Mouse (Mus musculus) adrenal gland, postnatal 36 days (tissue): ENCODE measurements at regions not wholly inside any gene's neighbourhood (a gene's known extent, or its start where the extent isn't known, plus 50 kb on each side); places are given as distances from the start of the nearest gene placed in this dataset.
A peak's percentile ranks its signal among the peaks of the same experiment; 100 is the strongest.

Experiments
- DNase-seq, 2 experiments: peaks; one replicate each; pipeline ENCODE4 v3.0.0; 2021; ENCODE audit warnings: mixed read lengths in 1 of 2

DNA sequence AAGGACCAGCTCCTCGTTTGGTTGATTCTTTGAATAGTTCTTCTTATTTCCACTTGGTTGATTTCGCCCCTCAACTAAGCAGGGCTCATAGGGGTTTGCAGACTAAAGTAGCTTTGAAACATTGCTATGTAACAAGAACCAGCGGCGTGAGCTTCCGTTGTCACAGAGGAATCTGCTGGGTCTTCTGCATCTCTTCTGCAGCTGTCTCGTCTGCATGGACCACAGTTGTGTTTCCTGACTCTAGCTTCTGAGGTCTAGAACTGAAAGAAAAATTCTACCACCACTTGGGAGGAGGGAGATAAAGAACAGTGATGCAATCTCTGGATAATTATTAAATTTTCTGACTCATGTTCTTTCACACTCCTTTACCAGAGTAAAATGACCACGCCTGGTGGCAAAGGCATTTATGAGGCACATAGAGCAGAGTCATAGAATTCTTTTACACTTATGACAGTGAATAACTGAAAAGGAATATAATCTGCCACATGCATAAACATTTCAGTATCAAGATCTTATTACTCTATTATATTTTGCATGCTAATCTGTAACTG lies 1340.9 kb downstream of the Slc22a22 start:
- no peak for DNase-seq

DNA sequence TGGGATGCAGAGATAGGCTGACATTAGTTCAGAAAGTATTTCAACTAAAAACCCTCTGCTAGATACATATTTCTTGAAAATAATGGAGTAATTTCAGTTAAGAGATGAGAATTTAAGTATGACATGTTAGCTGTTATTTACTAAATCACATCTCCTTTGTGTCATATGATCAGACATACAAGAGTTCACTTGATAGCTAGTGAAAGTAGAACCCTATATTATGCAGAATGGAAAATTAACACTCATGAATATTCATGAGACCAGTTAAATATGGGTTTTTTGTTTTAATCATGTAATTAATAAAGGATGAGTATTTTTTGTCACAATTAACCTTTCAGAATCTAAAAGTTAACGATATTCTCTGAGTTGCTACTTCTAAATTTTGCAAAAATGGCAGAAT lies 1349.4 kb downstream of the Slc22a22 start:
- no peak for DNase-seq

DNA sequence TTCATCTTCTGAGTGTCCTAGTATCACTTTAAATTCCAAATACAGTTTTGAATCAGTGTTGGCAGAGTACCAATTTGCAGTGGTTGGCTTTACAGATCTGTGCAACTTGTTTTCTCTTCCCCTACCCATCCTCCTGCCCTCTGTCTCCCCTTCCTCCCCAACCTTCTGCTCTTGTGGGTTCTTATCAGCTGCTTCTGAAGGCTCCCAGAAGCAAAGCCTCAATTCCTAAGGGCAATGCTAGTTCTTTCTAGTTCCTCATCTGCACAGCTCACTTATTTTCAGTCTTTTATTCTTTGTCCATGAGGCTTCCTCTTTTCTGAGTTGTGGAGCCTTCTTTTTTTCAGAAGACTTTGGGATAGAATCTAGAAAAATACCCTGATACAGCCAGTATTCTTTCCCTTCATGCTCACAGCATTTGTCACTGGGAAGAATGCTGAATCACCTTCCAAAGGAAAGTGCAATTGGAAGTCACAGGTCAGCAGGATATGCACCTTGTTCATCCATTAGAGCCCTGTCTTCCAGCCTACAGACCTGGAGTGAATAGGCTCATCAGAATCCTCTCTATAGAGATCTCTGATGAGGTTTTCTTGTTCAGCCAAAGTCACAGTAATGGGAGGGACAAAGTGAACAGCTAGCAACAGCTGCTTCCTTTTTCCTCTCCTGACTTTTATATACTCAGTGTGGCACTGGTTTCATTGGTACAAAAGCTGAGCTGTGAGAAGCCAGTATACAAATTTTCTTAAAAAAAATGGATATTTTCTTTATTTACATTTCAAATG lies 1357.9 kb downstream of the Slc22a22 start:
- DNase-seq = no peak

DNA sequence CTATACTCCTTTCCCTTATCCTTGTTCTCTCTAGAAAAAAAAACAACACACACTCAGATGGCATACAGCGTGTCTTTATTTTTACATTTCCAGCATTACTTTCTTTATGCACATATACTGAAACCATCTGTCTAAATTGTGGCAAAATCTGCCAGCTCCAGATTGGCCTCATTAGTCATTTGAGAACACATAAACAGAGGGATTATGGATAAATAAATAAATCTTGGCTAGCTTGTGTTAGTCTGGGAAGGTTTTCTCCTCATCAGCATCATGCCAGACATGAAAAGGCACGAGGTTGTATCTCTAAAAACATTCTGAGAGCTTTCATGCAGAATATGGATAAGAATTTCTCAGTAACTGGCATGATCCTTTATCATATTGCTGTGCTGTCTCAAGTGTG lies 1369.1 kb downstream of the Slc22a22 start:
- DNase-seq = no peak

DNA sequence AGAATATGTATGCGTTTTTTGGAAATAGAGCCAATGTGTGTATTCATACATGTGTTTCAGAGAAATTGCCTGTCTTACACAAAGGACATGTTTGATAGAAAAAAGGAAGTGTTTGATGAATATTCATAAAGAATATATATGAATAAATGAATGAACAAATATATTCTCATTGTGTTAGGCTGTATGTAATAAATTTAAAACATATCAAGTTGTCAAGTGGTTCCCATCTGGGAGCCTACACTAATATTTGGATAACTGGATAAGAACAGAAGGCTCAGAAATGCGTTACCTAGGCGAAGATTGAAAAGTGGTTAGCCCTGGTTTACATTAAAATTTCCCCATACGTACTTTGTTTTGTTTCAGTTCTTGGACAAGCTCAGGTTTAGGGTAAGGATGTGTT lies 1369.7 kb downstream of the Slc22a22 start:
- no peak for DNase-seq

DNA sequence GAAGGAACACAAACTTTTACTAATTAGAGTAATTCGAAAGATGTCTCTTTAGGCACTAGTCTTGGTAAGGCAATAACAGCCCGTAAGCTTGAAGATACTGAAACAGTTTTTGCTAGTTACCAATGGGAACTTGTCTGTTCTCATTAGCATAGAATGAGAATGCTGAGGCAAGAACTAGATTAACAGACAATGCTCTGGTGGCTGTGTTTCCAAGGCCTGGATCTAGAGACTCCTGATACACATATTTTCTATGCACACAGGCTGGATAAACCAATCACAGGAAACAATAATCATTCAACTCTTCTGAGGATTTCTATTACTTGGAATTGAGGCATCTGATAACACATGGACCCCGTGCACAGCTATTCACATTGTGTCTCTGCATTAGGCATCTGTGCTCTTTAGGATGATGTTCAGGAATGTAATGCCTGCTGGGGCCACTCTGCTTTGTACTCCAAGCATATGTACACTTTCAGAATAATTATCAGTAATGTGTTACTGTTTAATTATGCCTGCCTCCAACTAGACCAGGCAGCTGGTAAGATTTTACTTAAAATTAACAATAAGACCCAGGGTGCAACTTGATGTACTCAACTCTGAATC lies 1377.2 kb downstream of the Slc22a22 start:
- DNase-seq = no peak

DNA sequence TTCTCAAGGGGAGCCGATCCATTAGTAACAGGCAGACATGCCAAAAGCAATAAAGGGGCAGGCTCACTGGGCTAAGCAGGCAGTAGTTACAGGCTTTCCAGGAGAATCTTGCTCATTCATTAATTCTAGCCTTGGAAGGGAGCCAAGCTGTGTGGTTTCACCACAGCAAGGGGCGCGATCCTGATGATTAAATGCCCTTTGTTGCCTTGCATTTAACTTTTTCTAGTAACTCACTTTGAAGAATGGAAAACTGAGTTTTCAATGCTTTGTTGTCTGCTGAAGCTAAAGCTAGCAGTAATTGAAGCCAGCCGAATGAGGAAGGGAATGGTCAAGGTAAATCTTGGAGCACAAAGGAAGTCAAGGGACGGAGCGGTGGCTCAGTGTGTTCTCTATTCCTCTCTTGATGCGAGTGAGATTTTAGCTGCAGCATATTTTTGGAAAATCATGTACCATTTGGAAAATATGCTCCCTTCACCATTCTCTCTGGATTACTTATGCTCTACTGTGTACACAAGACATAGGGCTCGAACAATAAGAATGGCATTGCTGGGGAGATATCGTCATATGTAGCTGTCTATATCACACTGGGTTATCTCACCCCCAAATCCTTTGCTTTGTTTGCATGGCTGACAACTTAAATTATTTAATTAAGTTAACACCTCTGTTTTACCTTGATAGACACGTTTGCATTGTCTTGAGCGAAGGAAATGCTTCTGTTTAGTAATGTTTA lies 1399.4 kb downstream of the Slc22a22 start:
- DNase-seq = peak; percentile 10 to 37

DNA sequence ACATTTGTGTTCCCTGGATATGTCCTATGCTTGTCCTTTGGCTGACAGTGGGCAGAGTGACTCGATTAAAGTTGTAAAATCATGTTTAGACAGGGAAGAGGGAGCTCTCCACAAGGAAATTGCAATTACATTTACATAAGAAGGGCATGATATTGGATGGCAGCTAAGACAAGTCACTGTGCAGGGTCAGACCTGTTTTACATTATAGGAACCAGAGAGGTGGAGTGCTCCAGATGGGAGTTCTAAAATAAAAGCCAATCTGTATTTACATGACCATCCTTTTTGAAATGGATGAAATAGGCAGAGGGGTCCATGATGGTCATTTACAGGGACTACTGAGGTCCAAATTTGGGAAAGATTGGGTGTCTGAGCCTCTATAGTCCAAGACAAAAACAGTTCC lies 1400.3 kb downstream of the Slc22a22 start:
- no peak for DNase-seq

DNA sequence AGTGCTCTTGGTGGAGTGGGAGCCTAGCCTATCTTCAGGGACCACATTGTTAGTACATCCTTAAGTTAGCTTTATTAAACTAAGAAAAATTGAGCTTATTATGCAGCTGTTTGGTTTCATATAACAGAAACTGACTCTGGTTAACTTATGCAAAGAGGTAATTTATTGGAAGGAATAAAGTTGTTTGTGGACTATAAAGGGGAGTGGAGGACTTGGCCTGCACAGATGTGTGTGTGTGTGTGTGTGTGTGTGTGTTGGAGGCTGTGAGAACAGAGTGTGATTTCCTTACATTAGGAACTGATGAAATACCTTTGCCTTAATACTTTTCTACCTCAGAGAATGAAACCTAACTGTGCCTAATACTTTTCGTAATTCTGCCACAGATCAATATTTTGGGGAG lies 1400.7 kb downstream of the Slc22a22 start:
- DNase-seq = no peak

DNA sequence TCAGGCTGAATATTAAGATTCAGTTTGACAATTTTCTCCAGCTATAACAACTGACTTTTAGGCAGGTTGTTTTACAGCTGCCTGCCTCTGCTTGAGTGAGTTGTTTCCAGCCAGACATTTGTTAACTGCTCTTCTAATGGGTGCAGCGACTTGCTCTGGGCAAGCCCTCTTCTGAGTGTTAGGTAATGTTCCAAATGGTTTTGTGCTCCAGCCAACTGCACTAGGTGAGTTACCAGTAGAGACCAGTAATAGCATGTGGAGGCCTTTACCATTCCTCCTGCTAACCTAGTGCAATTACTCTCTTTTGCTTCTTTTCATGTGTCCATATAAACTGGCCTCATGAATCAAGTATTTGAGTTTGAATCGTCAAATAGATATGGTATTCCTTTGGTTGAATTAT lies 1407.9 kb downstream of the Slc22a22 start:
- DNase-seq = no peak

DNA sequence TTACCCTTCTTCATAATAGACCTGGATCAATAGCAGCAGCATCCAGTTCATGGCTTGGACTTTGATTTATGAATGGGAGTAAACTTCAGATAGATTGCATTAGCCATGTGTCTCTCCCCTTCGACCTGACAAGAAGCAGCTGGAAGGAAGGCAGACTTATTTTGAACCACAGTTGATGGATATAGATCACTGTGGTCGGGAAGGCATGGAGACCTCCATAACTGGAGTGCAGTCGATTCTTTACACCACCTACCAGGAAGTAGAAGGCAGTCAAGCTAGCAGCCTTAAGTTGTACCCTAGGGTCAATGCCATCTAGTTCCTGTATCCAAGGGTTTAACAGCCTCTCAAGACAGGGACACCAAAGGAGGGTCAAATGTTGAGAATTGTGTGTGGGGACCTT lies 1410.2 kb downstream of the Slc22a22 start:
- DNase-seq = no peak

DNA sequence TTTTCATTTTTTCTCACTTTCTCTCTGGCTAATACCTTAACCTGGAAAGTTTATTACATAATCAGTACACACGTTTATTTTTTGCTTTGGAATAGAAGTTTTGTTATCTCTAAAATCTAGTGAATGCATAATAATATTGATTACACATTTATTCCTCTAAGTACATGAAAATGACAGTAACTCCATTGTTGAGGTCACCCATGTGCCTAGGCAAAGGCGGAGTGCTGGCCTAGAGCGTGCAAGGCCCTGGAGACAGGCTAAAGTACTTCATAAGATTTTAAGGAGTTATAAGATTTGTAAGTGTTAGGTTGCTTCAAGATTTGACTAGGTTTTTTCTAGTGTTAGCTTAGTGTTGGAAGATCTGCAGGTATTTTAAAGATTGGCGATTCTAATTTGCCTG lies 1410.9 kb downstream of the Slc22a22 start:
- DNase-seq = no peak

DNA sequence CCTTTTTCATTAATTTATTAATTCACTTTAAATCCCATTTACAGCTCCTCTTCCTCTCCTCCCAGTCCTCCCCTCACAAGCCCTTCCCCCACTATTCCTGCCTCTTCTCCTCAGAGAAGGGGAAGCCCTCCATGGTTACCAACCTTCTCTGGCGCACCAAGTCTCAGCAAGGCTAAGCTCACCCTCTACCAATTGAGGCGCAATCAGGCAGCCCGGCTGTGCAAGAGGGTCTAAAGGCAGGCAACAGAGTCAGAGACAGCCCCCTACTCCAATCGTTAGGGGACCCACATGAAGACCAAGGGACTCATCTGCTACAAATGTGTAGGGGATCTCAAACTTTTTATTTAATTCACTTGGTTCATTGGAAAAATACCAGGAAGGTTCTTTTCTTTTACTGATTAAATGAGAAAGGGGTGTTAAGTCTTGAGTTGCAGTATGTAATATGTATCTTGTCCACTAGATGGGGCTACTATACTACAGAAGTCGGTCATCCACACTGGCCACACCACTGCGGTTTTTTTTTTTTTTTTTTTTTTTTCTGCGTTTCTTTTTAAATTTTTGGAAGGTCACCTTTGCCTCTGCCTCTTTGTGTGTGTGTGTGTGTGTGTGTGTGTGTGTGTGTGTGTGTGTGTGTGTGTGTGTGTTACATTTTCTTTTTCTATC lies 1411.4 kb downstream of the Slc22a22 start:
- DNase-seq = no peak

DNA sequence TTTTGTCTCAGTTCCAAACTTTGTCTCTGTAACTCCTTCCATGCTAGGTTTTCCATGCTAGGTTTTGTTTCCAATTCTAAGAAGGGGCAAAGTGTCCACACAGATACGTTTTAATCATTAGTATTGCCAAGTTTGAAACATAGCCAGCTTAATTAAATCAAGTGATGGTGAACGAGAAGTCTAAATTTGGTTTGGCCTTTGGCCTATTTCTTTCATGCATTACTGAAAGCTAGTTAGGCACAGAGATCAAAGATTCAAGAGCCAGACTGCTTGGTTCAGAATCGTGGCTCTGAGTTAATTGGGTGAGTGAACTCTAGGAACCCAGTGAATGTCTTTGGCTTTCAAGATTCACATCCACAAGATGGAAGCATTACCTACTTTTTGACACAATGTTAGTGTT lies 1414.8 kb downstream of the Slc22a22 start:
- DNase-seq = no peak

DNA sequence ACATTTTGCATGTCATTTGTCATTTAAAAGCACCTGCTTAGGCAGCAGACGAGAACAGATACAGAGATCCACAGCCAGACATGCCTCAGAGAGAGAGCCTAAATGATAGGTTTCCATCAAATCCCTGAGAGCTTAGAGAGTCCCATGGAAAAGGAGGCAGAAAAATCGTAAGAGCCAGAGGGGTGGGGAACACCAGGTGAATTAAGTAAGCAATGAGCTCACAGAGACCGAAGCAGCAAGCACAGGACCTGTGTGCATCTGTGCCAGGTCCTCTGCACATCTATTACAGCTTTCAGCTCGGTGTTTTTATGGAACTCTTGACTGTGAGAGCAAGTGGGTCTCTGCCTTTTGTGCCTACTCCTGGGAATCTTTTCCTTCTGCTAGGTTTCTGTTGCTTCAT lies 1416.1 kb downstream of the Slc22a22 start:
- no peak for DNase-seq

DNA sequence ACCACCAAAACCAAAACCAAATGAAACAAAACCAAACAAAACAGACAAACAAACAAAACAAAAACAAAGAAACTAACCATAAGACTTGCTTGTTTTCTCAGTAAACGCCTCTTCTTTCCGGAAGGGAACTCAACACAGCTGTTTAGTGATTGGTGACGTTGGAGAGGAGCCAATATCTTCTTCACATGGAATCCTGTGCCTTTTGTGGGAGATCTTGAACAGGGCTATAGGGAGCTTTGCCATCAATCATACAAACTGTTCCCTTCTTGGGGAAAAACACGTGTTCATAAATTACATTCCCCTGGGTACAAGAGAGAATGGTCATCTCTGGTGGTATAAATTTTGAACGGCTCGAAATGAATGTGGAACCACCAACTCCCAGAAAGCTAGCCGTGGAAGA lies 1426.7 kb downstream of the Slc22a22 start:
- no peak for DNase-seq

DNA sequence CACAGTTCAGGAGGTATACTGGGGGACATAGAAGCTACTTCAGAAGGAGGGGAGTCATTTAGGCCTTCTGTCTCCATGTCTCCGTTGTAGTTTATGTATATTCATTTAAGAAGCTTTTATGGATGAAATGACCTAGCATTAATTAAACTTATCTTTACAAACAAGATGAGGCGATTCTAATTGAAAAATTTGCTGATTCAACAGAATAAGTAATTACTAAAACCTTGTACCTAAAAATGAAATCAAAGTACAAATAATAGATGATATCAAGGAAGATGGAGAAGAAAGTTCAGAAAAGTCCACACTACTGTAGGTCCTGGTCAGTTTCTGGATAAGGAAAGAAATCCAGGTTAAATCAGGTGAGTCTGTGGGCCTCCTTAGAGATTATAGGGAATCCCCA lies 1429.6 kb downstream of the Slc22a22 start:
- DNase-seq = no peak

DNA sequence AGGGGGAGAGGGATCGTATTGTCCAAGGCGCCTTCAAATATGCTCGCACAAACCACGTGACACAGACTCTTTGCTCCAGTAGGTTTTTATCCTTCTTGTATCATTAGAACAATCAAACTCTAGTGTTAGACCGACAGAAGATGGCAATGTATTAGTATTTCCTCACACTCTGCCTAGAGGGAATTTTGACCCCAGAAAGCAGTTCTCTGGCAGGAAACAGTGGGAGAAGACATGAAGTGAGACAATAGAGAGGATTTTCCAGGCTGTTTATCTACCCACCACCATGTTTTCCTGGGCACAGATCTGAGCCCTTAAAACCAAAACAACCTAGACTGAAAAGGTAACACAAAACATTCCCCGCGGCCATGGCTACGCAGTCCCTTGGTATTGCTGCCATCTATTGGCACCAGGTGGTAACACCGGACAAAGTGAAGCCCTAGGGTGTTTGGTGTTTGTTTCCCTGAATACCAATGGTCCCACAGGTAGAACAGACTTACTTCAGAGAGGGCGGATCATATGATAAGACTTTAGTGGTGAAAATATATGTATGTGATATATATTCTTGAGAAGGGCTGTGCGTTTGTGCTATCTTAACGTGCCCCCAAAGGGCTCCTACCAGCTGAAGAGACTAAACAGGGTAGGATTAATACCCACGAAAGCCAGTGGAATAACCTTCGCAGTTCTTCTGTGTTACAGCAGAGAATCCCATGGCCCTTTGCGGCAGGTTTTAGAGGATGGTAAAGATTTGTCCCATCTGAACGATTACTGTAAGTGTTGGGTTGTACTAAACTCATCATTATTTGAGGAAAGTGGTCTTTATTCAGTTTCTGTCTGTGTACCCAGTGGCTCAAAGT lies 1430.5 kb downstream of the Slc22a22 start:
- DNase-seq = peak; percentile 82 to 84

DNA sequence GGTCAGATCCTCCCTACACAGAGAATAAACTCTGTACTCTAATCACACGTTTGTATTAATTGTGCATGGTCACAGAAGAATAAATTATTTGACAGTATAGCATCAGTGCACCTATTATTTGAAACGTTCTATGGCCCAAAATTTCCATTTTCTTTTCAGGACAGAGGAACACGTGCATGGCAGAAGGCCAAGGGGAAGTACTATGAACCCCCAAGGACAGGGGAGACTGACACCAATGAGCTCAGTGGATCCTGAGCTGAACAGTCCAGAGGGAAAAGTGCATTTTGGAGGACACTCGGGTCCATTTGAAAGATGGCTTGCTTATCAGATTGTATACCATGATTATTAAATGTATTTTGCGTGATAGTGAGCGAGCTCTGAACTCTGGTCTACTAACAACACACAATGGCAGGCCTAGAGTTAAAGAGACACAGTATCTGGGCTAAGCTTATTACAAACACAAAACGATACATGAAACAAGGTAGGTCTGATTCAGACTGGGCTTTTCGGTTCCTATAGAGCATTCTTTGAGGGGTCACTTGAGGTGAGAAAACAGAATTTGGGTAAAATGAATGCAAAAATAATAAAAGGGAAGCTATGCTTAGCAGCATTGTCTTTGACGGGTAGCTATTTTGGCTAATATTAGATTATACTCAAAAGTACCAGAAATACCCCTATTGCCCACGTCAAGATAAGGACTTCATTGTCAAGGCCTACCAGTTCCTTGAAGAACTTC lies 1431.7 kb downstream of the Slc22a22 start:
- peak; percentile 55 to 61 for DNase-seq

DNA sequence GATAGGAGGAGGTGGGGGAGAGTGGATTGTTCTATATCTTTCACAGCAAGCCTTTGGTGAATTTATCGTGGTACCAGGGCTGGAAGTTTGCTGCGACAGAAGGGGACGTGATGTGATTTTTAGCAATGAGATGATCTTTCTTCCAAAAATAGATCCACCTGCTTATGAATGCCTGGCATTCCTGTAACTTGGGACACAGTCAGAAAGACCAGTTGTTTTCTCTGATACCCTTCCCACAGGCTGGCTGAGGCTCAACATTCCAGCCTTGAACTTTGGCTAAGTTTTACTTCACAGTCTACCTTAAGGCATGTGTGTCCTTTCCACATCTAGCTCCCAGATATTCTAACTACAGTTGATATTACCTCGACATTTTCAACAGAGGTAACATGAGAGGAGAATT lies 1434.1 kb downstream of the Slc22a22 start:
- peak; percentile 18 to 21 for DNase-seq

DNA sequence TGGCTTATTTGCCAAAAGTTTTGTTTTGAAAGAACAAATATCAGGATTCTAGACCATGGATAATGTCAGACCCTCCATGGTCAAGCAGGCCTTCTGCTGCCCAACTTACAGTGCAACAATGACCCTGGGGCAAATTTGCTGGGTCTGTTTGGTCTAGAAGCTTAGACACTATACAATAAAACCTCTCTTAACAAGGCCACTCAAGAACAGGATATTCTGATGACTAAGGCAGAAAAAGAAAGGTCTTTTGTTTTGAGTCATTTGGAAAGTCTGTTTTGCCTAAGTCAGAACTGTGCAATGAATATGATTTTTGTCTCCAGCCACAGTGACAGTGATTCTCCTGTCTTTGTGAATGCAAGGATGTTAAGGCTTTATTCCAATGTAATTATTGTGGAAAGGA lies 1435.0 kb downstream of the Slc22a22 start:
- peak in 1 of 2 experiments; percentile 45 for DNase-seq
